Mouse (Mus musculus): ENCODE data around the gene Clic4. TPM values are rescaled to one million over a fixed set of nuclear protein-coding genes. Genes with fewer than 3 reads are reported as not detected.

Gene Clic4
- 152 TPM for polyA plus RNA-seq (2014; fragmentation: Illumina TruSeq; extraction: RNeasy Lipid Tissue Mini Kit (QIAGEN cat#74804); ENCODE audit: low read depth, low replicate concordance)

GRCm38 (mm10) chr4:135272640-135273306 is at the start of gene Clic4:
Gene Clic4, minus strand, starts transcription at chr4:135272814.

Other genes starting within 250 kb of the Clic4 start
- 0.82 TPM for gene Runx3, start 152.2 kb downstream of the Clic4 start, polyA plus RNA-seq (2014; fragmentation: Illumina TruSeq; extraction: RNeasy Lipid Tissue Mini Kit (QIAGEN cat#74804); ENCODE audit: low read depth, low replicate concordance)
- 307 TPM for gene Srrm1, start 80.5 kb upstream of the Clic4 start, polyA plus RNA-seq (2014; fragmentation: Illumina TruSeq; extraction: RNeasy Lipid Tissue Mini Kit (QIAGEN cat#74804); ENCODE audit: low read depth, low replicate concordance)
- gene Ncmap, start 125.4 kb upstream of the Clic4 start, polyA plus RNA-seq (2014; fragmentation: Illumina TruSeq; extraction: RNeasy Lipid Tissue Mini Kit (QIAGEN cat#74804); ENCODE audit: low read depth, low replicate concordance) = not detected
- gene Rcan3, start 161.0 kb upstream of the Clic4 start, polyA plus RNA-seq (2014; fragmentation: Illumina TruSeq; extraction: RNeasy Lipid Tissue Mini Kit (QIAGEN cat#74804); ENCODE audit: low read depth, low replicate concordance) = 19.8 TPM
- 0.38 TPM for gene Stpg1, start 222.0 kb upstream of the Clic4 start, polyA plus RNA-seq (2014; fragmentation: Illumina TruSeq; extraction: RNeasy Lipid Tissue Mini Kit (QIAGEN cat#74804); ENCODE audit: low read depth, low replicate concordance)
- 9.0 TPM for gene Nipal3, start 222.2 kb upstream of the Clic4 start, polyA plus RNA-seq (2014; fragmentation: Illumina TruSeq; extraction: RNeasy Lipid Tissue Mini Kit (QIAGEN cat#74804); ENCODE audit: low read depth, low replicate concordance)

All from sigmoid colon, adult 10 weeks (tissue).